Mouse (Mus musculus): ENCODE measurements around the gene Kcnn1.
"Not testable (repeated sequence)": the region's sequence is repeated elsewhere in the genome, so short reads cannot be mapped to it uniquely, and the experiment has no call there.

The Kcnn1 gene

DNA sequence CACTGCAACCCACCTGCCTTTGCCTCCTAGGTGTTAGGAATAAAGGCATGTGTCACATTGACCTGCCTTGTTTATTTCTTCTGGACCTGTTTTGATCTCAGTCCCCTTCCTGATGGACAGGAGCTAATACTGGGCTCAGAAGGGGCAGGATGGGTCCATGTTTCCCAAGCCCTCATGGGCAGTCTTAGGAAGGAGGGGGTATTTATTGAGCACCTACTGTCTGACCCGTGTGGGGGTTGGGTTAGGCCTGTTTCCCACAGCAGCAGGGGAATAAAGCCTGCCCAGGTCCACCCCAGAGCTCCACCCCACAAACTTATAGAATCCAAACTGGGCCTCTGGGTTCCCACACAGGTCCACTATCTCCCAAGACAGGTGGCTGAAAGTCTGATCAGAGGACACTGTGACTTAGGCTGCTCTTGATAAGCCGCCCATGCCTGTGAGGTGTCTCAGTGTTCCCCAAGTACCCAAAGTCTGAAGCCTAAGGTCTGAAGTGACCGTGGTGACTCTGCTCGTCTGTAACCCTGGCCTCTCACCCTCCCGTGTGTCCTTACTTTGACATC is 19.8 kb downstream of the Kcnn1 start:
- no peak for DNase-seq (ENCODE audit: low spot score in 2 of 2)

DNA sequence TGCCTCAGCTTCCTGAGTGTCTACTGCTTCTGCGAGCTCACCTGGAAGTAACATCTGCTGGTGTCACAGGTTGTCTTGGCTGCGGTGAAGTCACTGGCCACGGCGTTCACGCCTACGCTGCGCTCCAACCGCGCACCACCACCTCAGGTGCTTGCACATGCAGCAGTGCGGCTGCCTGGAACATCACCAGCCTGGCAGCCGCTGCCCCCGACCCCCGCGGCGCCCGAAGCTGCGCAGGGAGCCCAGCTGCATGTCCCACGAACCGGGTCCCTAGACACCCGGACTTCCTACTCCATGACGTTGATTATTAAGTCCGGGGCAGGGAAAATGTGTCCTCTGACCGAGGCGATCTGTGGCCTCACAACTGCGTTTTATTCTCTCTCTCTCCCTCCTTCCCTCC is 20.6 kb downstream of the Kcnn1 start:
- DNase-seq (ENCODE audit: low spot score in 2 of 2), result no peak

DNA sequence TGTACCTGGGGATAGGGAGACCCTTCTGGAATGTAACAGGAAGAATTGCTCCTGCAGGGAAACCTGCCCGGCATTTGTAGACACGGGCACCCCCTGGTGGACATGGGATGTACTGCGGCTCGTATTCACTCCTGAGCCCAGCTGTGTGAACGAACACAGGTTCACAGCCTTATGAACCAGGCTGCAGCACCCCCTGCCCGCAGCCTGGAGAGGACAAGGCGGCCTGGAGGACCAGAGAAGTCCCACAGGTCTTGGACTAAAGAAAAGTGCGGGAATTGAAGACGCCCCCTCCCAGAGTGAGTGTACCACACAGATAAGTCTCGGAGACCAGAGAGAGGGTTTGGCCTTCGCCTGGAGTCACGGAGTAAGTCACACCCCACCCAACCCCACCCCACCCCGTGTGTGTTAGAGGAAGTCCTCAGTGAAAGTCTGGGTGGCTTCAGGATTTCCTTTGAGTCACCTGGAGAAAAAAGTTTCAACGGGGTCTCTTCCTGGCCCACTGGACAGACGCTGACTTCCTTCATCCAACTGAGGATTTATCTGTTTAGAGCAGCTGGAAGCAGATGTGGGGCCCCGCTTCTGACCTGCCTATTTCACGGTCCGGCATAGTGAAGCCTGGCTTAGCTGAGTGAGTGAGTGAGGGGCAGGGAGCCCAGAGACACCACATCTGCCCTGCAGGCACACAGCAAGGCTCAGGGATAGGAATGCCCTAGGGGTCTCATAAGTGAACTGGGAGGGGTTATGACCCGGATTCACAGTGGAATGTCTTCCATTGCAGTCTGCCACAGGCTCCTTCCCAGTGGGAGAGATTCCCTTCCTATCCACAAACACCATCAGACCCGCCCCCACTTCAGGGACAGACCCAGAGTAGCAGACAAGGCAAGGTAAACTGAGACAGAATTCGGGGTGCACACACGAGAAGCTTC is 21.6 kb downstream of the Kcnn1 start:
- peak; percentile 87 to 90 for DNase-seq (ENCODE audit: low spot score in 2 of 2)

DNA sequence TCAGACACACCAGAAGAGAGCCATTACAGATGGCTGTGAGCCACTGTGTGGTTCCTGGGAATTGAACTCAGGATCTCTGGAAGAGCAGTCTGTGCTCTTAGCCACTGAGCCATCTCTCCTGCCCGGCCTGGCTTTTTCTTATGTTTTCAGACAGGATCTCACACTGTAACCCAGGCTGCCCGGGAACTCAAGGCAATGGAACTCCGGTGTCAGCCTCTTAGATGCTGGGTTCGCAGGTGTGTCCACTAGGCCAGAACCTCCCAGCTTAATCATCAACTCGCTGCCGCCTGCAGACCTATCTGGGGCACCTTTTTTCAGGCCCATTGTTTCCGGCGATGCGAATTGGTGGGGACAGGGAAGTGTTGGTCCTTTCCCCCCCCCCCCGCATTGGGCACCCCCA is 22.5 kb downstream of the Kcnn1 start:
- no peak for DNase-seq (ENCODE audit: low spot score in 2 of 2)

DNA sequence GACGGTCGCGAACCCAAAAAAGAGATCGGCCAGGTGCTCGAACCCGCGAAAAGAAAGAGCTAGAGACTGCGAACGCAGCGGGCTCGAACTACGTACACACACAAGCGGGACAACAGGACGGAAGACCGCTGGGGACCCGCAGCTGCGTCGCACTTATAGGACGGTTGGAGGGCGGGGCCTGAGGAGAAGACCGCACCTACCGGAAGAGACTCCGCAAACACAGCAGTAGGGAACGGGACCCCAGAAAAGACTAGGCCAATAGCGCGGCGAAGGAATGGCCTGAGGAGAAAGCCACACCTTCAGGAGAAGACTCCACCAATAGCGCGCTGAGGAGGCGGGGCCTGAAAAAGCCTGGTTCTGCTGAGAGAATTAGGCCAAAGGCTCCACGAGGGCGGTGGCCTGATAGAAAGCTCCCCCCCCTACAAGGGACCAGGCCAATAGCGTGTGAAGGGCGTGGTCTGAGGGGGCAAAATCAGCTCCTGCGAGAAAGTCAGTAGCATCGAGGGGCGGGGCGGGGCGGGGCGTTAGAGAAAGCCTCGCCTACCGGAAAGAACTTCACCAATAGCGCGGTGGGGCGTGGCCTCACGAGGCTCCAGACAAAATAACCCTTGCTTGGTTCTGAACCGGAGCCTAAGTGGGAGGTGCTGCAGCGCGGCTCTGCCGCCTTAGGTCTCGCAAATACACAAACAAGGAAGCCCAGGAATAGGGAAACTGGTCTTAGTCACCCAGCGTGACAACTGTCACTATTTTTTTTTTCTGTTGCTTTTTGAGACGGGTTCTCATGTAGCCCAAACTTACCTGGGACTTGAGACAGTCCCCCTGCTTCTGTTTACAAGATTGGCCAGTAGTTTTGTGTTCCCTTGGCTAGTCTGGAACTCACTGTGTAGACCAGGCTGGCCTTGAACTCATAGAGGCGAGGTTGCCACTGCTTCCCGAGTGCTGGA is 23.4 kb downstream of the Kcnn1 start, which contains the start of gene Arrdc2:
TSS of gene Arrdc2 (minus strand) at position 313 of the 944 bp plus-strand sequence.
- peak; percentile 97 to 99 for DNase-seq (ENCODE audit: low spot score in 2 of 2)

DNA sequence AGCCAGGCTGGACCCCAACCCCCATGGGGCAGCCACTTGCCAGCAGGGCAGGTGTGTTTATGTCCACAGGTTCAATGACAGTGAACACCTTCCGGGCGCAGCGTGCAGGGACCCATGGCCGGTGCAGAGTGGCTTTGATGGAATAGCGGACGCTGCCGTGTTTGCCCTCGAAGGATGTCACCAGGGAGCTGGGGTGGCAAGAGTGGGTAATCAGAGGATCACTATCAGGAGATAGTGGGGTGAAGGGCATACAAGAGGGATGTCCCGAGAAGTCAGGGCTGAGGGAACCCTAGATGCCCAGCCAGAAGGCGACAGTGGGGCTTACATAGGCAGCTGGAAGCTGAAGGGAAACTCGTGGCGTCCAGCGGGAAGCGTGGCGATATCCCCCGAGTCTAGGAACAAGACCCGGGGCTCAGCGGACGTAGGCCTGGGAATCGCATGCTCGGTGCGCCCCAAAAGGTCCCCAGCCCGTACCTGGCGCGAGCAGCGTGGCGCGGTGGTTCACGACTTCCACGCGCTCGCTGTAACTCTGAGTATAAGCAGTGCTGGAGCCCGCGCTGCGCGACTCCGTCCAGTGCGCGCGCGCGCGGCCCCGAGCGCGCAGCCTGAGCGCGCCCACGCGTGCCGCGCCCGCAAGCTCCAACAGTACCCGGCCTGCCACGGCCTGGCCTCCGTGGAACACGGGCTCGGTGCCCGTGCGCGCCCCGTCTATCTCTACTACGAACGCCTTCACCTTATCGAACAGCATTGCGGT is 24.2 kb downstream of the Kcnn1 start:
- DNase-seq (ENCODE audit: low spot score in 2 of 2), result no peak

DNA sequence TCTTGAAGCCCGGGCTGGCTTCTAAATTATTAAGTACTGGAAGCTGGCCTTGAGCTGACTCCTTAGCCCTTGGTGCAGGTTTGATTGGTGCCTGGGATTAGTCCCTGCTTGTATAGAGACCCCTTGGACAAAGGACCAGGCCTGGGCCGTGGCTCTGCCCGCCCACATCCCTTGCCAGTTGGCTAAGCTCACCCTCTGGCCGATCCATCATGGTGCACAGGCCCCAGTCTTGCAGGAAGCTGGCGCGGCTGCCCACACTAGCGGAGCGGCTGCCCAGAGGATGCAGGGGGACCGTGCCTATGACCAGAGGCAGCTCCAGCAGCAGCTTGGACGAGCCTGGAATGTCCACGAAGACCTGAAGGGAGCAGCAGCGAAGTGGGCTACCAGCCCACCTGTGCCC is 26.4 kb downstream of the Kcnn1 start:
- no peak for DNase-seq (ENCODE audit: low spot score in 2 of 2)

DNA sequence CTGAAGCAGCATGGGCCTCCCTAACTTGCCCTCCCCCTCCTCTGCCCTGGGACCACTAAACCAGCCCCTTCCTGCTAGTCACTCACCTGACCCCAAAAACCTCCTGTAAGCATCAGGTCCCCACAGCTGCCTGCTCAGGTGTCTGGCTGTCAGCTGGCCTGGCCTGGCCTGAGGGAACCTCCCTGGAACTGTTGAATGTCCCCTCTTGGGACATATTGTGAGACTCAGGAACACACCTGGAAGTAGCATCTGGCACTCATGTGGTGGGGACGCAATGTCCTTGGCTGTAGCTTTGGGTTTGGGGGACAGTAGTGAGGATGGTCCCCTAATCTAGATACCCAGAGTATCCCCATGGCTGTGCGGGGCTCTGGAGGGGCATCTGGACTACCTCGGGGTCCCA is 29.0 kb downstream of the Kcnn1 start:
- no peak for DNase-seq (ENCODE audit: low spot score in 2 of 2)

DNA sequence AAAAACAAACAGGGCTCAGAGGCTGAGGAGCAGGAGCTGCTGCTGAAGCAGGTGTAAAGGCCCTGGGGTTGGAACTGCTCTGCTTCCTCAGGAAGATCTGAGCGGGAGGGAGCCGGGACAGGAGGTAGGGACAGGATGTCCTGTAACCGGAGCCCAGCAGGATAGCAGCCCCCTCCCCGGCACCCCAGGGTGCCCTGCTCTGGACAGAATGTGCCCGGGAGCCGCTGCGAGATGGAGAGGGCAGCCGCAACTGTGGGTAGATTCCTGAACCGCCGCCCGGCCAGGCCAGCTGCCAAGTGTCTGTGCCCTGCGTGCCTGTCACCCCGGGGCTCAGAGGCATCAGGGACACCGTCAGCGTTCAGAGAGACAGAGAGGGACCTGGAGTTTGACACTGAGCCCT is 29.5 kb downstream of the Kcnn1 start:
- peak in 1 of 2 experiments; percentile 54 for DNase-seq (ENCODE audit: low spot score in 2 of 2)

DNA sequence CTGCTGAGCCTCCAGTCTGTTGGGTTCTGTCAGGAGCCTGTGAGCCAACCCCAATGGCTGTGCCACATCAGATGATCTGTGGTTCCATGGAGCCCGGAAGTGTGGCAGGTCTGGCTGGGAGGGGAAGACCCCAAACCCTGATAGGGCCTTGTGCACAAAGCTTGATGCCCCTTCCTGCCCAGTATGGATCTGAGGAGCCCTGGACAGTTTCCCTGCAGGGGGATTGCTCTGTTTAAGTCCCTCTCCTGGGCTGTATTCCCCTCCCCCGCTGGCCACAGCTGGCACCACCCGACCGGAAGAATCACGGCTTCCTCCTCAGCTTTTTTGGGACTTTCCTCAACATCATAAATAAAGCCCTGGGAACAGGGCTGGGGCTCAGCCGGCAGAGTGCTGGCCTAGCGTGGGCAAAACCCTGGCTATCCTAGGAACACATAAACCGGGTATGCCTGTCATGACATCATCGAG is 30.0 kb downstream of the Kcnn1 start:
- no peak for DNase-seq (ENCODE audit: low spot score in 2 of 2)

DNA sequence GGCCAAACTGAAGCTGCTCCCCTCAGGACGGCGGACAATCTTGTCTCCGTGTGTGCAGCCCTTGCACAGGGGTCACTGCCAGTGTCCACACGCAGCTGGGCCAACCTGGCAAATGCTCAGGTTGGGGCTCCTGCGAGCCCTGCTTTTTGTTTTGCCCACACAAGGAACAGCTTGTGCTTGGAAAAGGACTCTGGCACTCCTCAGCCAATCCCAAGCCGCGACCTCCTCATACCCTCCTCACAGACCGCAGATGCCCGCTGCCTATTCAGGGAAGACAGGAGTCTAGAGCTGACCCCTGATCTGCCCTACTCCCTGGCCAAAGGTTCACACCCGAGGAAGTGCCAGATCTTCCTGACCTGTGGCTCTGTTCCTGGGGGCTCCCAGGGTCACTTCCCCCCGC is 30.7 kb downstream of the Kcnn1 start:
- DNase-seq (ENCODE audit: low spot score in 2 of 2), result no peak

DNA sequence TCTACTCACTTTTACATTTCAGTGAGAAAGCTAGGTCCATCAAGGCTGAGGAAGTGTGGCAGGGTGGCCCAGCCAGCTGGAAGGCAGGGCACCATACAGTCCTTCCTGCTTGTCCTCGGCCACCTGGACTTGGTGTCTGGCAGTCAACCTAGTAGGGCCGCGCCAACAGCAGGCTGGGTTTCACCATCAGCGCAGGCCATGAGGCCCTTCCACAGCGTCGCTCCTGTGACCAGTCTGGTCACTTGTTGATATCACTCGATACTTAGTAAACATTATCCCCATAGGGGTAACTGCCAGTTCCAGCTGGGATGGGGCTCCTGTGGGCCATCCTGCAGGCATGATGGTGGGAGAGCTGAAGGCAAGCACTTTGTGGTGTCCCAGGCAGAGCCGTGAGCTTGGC is 31.5 kb downstream of the Kcnn1 start:
- no peak for DNase-seq (ENCODE audit: low spot score in 2 of 2)

DNA sequence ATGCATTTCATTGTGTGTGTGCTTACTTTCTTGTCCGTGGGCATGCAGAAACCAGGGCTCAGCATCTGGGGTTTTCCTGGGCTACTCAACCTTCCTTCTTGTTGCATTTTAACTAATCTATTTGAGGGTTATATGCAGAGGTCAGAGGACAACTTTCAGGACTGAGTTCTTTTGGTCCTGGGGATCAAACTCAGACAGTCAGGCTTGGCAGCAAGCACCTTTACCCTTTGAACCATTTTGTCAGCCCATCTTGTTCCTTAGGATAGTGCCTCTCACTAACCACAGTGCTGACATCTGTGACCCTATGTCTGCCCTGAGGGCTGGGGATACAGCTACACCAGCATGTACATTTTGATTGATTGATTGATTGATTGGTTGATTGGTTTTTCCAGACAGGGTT is 35.3 kb downstream of the Kcnn1 start:
- no peak for DNase-seq (ENCODE audit: low spot score in 2 of 2)

DNA sequence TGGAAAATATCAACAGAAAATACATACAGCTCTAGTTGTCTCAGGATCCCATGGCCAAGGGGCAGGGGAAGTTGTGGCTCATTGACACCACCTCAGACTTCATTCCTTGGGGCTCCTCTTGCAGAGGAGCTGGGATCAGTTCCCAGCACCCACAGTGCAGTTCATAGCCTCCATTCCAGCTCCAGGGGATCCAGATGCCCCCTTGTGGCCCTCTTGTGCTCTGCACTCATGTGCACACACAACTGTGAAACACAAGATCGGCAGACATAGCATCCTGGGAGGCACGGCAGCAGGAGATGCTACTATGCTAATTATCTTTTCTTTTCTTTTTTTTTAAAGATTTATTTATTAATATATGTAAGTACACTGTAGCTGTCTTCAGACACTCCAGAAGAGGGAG is 36.0 kb downstream of the Kcnn1 start:
- no peak for DNase-seq (ENCODE audit: low spot score in 2 of 2)

DNA sequence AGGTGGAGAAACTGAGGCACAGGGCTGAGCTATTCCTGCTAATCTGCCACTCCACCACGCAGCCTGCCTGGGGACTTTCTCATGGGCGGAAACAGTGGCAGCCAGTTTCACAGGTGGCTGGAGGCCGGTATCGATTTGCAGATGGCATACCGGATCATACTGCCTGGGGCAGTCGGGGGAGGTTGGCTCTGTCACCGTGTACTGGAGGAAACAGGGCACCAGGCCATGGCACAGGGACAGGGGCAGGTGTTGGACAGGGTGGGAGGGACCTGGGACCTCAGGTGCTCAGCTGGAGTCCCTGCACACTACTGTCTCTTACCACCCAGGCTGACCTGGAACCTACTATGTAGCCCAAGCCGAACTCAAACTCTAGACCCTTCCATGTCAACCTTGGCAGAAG is 37.2 kb downstream of the Kcnn1 start:
- DNase-seq (ENCODE audit: low spot score in 2 of 2), result no peak

DNA sequence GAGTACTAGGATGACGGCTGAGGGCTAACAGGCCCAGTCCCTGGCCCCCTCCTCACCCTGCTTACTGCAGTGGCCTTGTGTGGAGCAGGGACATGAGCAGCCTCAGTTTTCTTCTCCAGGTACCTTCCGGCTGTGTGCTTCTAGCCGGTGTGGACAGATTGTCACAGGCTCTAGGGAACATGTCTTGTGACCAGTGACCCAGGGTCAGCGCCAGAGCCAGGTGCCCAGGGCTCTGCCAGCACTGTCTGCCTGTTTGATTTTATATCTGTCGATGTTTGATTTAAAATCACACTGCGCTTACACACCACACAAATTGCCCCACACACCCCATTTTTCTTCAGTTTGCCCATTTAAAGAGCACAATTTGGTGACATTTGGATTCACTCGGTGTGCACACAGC is 39.3 kb downstream of the Kcnn1 start:
- no peak for DNase-seq (ENCODE audit: low spot score in 2 of 2)

DNA sequence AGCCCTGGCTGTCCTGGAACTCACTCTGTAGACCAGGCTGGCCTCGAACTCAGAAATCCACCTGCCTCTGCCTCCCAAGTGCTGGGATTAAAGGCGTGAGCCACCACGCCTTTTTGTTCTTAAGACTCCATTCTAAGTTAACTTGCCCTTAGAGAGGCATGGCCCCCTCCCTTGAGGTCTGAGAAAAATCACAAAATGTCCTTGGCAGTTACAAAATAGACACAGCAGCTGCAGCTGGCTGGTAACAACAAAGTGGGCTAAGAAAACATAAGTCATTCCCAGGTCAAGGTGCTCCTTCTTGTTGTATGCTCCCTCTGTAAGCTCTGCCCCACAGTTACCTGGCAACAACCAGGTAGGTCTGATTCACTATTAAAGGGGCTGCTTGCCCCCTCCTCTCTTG is 40.5 kb downstream of the Kcnn1 start:
- DNase-seq (ENCODE audit: low spot score in 2 of 2), result not testable (repeated sequence)

DNA sequence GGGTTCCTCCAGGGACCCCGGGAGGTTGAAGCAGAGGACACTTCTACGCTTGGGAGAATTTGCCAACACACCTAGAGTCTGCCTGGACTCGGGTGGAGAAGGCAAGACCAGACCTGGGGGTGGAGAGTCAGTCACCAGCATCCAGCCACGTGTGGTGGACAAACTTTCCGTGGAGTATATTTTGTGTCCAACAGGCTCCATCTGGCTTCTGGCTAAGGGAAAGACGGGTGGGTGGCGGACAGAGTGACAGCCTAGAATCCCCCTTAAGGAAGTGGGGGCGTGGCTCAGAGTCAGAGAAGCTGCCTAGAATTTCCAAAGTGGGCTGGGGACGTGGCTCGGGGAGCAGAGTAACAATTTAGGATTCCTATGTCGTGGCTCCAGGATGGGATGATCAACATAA is 41.1 kb downstream of the Kcnn1 start:
- no peak for DNase-seq (ENCODE audit: low spot score in 2 of 2)

DNA sequence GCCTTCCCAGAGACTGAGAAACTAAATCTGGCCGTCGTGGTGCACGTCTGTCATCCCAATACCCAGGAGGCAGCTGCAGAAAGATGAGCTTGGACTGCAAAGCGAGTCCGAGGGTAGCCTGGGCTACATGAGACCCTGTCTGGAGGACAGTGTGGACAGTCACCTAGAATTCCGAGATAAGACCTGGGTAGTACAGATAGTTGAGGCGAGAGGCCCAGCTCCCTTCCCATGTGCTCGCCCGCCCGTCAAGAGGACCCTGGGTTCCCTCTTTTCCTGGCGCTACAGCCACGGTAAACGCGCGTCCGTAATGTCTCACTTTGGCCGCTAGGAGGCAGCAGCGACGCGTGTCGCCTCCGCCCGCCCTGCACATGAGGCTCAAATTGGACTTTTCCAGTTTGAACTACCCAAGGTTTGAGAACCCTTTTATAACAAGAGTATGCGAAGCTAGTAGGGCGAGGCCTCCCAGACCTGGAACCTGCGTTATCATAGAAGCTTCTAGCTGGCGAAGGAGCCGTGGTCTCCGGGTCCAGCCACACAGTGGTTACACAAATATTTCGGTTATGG is 41.6 kb downstream of the Kcnn1 start:
- DNase-seq (ENCODE audit: low spot score in 2 of 2), result peak in 1 of 2 experiments; percentile 69

DNA sequence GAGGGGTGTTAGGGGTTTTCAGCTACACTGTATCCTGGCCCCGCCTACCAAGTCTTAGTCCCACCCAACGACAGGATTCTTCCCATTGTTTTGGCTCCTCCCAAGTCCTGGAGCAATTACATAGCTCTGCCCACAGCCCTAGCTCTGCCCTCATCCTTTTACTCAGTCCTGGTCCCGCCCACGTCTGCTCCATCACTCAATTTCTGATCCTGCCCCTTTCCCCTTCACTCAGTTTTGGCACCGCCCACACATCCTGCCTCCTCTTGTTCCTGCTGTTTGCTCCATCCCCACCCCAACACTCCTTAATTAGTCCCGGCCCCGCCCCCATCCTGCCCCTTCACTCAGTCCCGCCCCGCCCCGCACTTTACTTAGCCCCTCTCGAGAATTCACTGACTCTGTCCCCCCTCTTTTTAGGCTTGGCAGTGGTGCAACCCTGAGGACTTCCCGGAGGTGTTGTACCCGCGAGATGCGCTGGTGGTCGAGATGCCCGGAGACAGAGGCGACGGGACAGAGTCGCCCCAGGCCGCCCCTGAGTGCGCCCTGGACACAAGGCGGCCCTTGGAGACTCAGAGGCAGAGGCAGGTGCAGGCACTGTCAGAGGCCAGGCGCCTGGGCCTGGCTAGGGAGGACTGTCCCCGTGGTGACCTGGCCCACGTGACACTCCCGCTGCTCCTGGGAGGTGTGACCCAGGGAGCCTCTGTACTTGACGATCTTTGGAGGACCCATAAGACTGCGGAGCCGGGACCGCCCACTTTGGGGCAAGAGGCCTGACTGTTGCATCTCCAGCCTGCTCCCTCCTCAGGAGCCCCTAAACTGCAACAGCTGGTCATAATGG is 42.7 kb downstream of the Kcnn1 start:
- peak in 1 of 2 experiments; percentile 75 for DNase-seq (ENCODE audit: low spot score in 2 of 2)

All from urinary bladder, postnatal 36 days (tissue).